Mouse (Mus musculus): Measurements from ENCODE around the gene F3. TPM values are rescaled to one million over a fixed set of nuclear protein-coding genes. Genes with fewer than 3 reads are reported as not detected.

The F3 gene
- polyA plus RNA-seq, 1 experiment from 2014 or later: 4.8 TPM

DNA sequence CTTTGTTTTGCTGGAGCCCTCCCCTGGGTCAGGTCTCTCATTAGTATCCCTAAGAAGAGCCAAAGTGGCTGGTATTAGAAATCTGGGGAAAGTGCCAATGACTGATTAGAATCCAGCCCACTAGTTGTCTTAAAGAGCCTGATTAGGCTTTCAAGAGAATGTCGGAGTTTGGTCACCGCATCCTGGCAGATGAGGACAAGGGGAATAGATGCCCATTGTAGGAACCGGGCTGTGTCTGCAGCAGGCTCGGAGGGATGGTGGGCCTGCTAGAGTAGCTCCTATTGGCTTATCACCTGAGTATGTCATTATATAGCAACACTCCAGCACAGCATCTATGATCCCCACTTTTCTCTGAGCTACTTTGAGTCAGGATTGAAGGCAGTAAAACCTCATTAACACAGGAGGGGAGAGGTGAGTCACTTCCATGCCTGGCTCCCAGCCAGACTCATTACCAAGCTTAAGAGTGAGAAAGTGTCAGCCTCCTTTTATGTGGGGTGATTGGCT is 36.9 kb upstream of the F3 start:
- 83% methylated on average over 4 of the region's 4 CpGs for WGBS
- Histone ChIP-seq H3K27ac (ENCODE audit: low read depth, low read length) (no peak overlapping the region), H3K4me3 (ENCODE audit: low read depth, low read length) (no peak overlapping the region), H3K9me3 (ENCODE audit: control insufficient read depth, low read length) (no peaks in the 10 kb centered on the region), H3K4me1 (ENCODE audit: control insufficient read depth, insufficient read depth, low read length) (no peaks in the 10 kb centered on the region), H3K4me2 (no peak overlapping the region), H3K9ac (ENCODE audit: low read length) (no peak overlapping the region), H3K36me3 (ENCODE audit: control insufficient read depth, insufficient read depth, low read length) (no peaks in the 10 kb centered on the region), H3K27me3 (ENCODE audit: control insufficient read depth, insufficient read depth, low read length) (no peaks in the 10 kb centered on the region)
- DNase-seq (ENCODE audit: low spot score, missing footprints): no peak
- ATAC-seq (ENCODE audit: low FRiP score): no peak

DNA sequence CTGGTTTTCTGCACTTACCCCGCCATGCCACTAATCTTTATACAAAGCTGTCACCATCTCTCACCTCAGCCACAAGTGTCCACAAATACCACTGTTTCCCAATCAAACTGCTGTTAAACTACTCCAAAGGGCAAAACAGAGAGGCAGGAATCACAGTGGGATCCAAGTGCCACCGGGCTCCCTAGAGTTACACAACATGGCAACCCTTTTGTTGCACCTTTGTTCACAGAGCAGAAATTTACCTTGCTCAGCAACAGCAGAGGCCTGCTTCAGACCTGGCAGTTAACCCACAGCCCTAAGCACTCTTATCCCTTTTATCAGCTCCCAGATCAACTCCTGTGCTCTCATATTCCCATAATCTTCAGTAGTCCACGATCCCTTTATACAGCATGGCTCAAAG is 35.6 kb upstream of the F3 start:
- H3K36me3 ChIP-seq (ENCODE audit: control insufficient read depth, insufficient read depth, low read length): no peaks in the 10 kb centered on the region
- DNase-seq (ENCODE audit: low spot score, missing footprints) (no peak), ATAC-seq (ENCODE audit: low FRiP score) (no peak)
- no peak overlapping the region for H3K4me2 ChIP-seq
- no peaks in the 10 kb centered on the region for H3K4me1 ChIP-seq (ENCODE audit: control insufficient read depth, insufficient read depth, low read length)
- WGBS: 80% methylated on average over 3 of the region's 3 CpGs
- H3K27ac ChIP-seq (ENCODE audit: low read depth, low read length): no peak overlapping the region
- H3K9me3 ChIP-seq (ENCODE audit: control insufficient read depth, low read length): no peaks in the 10 kb centered on the region
- no peak overlapping the region for H3K9ac ChIP-seq (ENCODE audit: low read length)
- no peaks in the 10 kb centered on the region for H3K27me3 ChIP-seq (ENCODE audit: control insufficient read depth, insufficient read depth, low read length)
- no peak overlapping the region for H3K4me3 ChIP-seq (ENCODE audit: low read depth, low read length)

DNA sequence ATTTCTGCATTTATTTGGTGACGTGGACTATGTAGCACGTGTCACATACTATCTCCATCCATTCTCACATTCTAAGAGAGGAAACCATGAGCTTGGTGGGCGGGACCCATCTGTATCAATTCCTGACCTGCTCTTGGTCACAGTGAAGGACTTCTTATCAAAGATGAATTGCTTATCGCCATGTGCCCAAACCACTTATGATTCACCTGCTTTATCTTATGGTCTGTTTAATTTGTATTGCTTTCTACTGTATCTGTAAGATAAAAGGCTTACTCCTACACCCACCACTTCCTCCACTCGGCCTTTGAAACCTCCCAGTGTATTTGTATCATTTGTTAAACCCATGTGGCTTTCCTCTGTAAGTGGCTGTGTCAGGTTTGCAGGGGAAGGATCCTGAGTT is 34.3 kb upstream of the F3 start:
- no peak for ATAC-seq (ENCODE audit: low FRiP score)

DNA sequence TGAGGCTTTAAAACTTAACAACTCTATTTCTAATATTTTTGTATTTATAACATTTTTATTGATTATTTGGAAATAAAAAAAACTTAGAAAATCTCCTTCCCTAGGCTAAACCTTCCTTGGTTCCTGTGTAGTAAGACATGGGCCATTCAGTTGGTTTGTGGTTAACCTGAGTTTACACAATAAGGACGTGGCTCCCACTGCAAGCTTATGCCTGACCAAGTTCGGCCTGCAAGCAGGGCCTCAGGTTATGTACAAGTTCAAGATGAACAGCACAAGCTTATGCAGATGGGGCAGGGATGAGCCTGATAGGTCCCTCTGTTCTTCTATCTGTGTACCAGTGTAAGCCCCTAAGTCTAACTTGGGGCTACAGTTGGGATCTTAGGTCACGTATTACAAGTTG is 33.6 kb upstream of the F3 start:
- Histone ChIP-seq H3K4me1 (ENCODE audit: control insufficient read depth, insufficient read depth, low read length) (no peaks in the 10 kb centered on the region), H3K27me3 (ENCODE audit: control insufficient read depth, insufficient read depth, low read length) (no peaks in the 10 kb centered on the region), H3K9me3 (ENCODE audit: control insufficient read depth, low read length) (no peaks in the 10 kb centered on the region), H3K4me2 (no peak overlapping the region), H3K4me3 (ENCODE audit: low read depth, low read length) (no peak overlapping the region), H3K9ac (ENCODE audit: low read length) (no peak overlapping the region), H3K27ac (ENCODE audit: low read depth, low read length) (no peak overlapping the region), H3K36me3 (ENCODE audit: control insufficient read depth, insufficient read depth, low read length) (no peaks in the 10 kb centered on the region)
- ATAC-seq (ENCODE audit: low FRiP score): no peak
- no peak for DNase-seq (ENCODE audit: low spot score, missing footprints)
- WGBS: 92% methylated on average over 3 of the region's 3 CpGs

More for the DNA sequence above, 34.3 kb upstream of the F3 start:
- H3K4me3 ChIP-seq (ENCODE audit: low read depth, low read length): no peak overlapping the region
- WGBS: 82% methylated on average over 5 of the region's 5 CpGs
- H3K9ac ChIP-seq (ENCODE audit: low read length): no peak overlapping the region
- H3K4me1 ChIP-seq (ENCODE audit: control insufficient read depth, insufficient read depth, low read length): no peaks in the 10 kb centered on the region
- no peaks in the 10 kb centered on the region for H3K27me3 ChIP-seq (ENCODE audit: control insufficient read depth, insufficient read depth, low read length)
- no peaks in the 10 kb centered on the region for H3K9me3 ChIP-seq (ENCODE audit: control insufficient read depth, low read length)
- no peak overlapping the region for H3K4me2 ChIP-seq
- DNase-seq (ENCODE audit: low spot score, missing footprints): no peak
- no peak overlapping the region for H3K27ac ChIP-seq (ENCODE audit: low read depth, low read length)
- H3K36me3 ChIP-seq (ENCODE audit: control insufficient read depth, insufficient read depth, low read length): no peaks in the 10 kb centered on the region

DNA sequence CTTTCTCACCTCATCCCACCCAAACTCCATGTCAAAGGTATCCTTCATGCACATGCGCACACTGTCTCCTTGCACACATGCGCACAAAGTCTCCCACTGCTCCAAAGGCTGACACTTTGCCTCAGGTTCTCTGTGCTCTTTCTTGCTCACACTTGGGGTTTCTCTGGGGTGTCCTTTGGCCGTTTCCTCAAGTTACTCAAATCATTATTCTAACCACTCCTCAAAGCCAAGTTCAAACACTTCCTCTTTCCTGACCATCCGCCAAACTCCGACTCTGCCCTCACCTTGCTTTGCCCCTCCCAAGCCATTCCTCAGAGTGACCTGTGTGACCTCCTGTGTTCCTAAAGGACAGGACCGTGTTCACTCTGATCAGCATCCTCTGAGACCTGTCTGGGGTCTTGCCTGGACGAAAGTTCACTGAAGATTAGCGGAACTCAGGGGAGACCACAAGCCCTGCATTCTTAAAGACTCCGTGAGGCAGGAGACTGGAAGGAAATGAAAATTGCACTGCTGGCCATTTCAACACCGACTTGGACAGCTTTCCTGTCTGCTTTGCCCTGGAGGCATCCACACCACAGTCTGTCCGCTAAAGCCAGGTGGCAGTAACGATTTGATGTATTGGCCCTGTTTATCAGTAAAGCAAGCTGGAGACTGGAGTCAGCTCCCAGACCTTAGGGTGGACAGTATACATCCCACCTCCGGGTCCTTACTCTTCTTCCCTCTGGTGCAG is 30.2 kb upstream of the F3 start:
- Histone ChIP-seq H3K9ac (ENCODE audit: low read length) (no peak overlapping the region), H3K27me3 (ENCODE audit: control insufficient read depth, insufficient read depth, low read length) (no peaks in the 10 kb centered on the region), H3K9me3 (ENCODE audit: control insufficient read depth, low read length) (no peaks in the 10 kb centered on the region), H3K27ac (ENCODE audit: low read depth, low read length) (no peak overlapping the region), H3K4me2 (no peak overlapping the region), H3K4me1 (ENCODE audit: control insufficient read depth, insufficient read depth, low read length) (no peaks in the 10 kb centered on the region), H3K4me3 (ENCODE audit: low read depth, low read length) (no peak overlapping the region), H3K36me3 (ENCODE audit: control insufficient read depth, insufficient read depth, low read length) (no peaks in the 10 kb centered on the region)
- DNase-seq (ENCODE audit: low spot score, missing footprints) (peak; percentile 28), ATAC-seq (ENCODE audit: low FRiP score) (no peak)
- 80% methylated on average over 13 of the region's 13 CpGs for WGBS

DNA sequence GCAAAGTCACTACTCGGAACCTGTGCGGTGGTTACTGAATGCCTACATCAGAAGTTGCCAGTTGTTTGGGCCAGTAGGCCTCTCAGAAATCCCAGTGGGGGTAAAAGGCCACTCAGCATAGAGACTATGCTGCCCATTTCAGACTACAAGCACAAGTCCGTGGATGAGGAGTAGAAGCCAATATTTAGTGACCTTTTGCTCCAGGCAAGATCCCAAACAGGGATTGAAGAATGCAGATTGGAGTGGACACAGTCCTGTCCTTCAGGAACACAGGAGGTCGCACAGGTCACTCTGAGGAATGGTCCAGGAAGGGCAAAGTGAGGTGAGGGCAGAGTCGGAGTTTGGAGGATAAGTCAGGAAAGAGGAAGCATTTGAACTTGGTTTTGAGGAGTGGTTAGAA is 29.6 kb upstream of the F3 start:
- no peak overlapping the region for H3K4me3 ChIP-seq (ENCODE audit: low read depth, low read length)
- ATAC-seq (ENCODE audit: low FRiP score): no peak
- no peak overlapping the region for H3K9ac ChIP-seq (ENCODE audit: low read length)
- no peaks in the 10 kb centered on the region for H3K9me3 ChIP-seq (ENCODE audit: control insufficient read depth, low read length)
- H3K4me2 ChIP-seq: no peak overlapping the region
- H3K27me3 ChIP-seq (ENCODE audit: control insufficient read depth, insufficient read depth, low read length): no peaks in the 10 kb centered on the region
- no peak overlapping the region for H3K27ac ChIP-seq (ENCODE audit: low read depth, low read length)
- H3K36me3 ChIP-seq (ENCODE audit: control insufficient read depth, insufficient read depth, low read length): no peaks in the 10 kb centered on the region
- H3K4me1 ChIP-seq (ENCODE audit: control insufficient read depth, insufficient read depth, low read length): no peaks in the 10 kb centered on the region
- 87% methylated on average over 5 of the region's 5 CpGs for WGBS
- peak; percentile 49 for DNase-seq (ENCODE audit: low spot score, missing footprints)

DNA sequence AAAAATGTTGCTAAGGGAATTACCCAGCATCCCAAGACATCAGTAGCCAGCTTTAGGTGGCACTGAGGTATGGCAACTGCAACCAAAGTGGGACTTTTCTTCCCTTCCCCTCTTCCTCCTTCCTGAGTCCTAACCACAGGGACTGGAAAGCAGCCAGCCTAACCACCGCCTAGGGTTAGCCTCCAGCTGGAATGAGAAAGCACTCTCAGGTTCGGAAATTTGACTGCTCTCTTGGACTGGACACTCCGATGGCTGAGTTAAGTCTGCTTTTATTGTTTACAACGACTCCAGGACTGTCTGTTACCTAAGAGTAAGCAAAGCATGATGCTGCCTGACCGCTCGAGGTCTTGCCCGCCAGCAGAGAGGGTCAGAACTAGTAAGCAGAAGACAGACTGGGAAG is 26.2 kb upstream of the F3 start:
- ATAC-seq (ENCODE audit: low FRiP score) (no peak), DNase-seq (ENCODE audit: low spot score, missing footprints) (peak; percentile 68)
- Histone ChIP-seq H3K4me1 (ENCODE audit: control insufficient read depth, insufficient read depth, low read length) (peaks cover 17% of the 10 kb centered on the region), H3K9ac (ENCODE audit: low read length) (no peak overlapping the region), H3K4me2 (no peak overlapping the region), H3K4me3 (ENCODE audit: low read depth, low read length) (no peak overlapping the region), H3K36me3 (ENCODE audit: control insufficient read depth, insufficient read depth, low read length) (no peaks in the 10 kb centered on the region), H3K9me3 (ENCODE audit: control insufficient read depth, low read length) (no peaks in the 10 kb centered on the region), H3K27ac (ENCODE audit: low read depth, low read length) (no peak overlapping the region), H3K27me3 (ENCODE audit: control insufficient read depth, insufficient read depth, low read length) (no peaks in the 10 kb centered on the region)
- WGBS: 90% methylated on average over 7 of the region's 7 CpGs

DNA sequence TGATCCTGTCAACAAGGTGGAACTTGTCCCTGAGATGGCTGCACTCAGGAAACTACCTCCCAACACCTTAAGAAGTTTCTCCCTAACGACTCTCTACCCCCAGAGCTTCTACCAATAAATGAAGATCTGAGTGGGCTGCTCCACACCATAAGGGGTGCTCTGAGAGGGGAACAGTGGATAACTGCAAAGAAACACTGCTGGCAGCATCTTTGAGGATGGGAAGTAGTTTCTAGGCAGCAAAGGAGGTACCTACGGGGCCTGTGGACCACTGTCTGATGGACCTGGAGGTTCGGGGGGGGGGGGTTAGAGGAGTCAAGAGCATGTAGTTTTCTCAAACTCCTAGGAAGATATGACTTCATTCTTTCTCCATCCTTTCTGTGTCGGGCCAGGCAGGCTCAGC is 23.9 kb upstream of the F3 start:
- peaks cover 17% of the 10 kb centered on the region for H3K4me1 ChIP-seq (ENCODE audit: control insufficient read depth, insufficient read depth, low read length)
- H3K27me3 ChIP-seq (ENCODE audit: control insufficient read depth, insufficient read depth, low read length): no peaks in the 10 kb centered on the region
- WGBS: 71% methylated on average over 4 of the region's 4 CpGs
- ATAC-seq (ENCODE audit: low FRiP score) (no peak), DNase-seq (ENCODE audit: low spot score, missing footprints) (peak; percentile 84)
- no peak overlapping the region for H3K9ac ChIP-seq (ENCODE audit: low read length)
- peak overlapping the region; percentile 69 for H3K27ac ChIP-seq (ENCODE audit: low read depth, low read length)
- H3K4me3 ChIP-seq (ENCODE audit: low read depth, low read length): no peak overlapping the region
- H3K36me3 ChIP-seq (ENCODE audit: control insufficient read depth, insufficient read depth, low read length): no peaks in the 10 kb centered on the region
- no peaks in the 10 kb centered on the region for H3K9me3 ChIP-seq (ENCODE audit: control insufficient read depth, low read length)
- H3K4me2 ChIP-seq: no peak overlapping the region

DNA sequence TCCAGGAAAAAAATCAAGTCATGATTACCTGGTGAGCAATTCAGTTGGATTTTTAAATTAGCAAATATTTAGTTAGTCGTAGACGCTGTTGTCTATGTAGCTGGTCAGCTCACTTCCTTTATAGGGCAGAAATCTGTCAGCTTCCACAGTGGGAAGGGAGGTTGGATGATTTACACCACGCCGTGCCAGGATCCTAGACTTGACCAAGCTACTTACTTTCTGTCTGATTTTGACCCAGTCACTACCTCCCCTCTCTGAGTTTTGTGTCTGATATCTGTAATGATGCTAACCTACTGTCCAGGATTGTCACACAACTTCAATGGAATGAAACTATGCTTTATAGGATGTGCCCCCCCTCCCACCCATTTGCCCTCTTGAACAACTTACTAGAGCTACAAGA is 23.5 kb upstream of the F3 start:
- Histone ChIP-seq H3K4me3 (ENCODE audit: low read depth, low read length) (no peak overlapping the region), H3K4me2 (no peak overlapping the region; the same call in 1 of the 2 replicates), H3K4me1 (ENCODE audit: control insufficient read depth, insufficient read depth, low read length) (peaks cover 17% of the 10 kb centered on the region), H3K27ac (ENCODE audit: low read depth, low read length) (peak overlapping the region; percentile 69; the same call in 1 of the 2 replicates), H3K27me3 (ENCODE audit: control insufficient read depth, insufficient read depth, low read length) (no peaks in the 10 kb centered on the region), H3K9ac (ENCODE audit: low read length) (no peak overlapping the region), H3K9me3 (ENCODE audit: control insufficient read depth, low read length) (no peaks in the 10 kb centered on the region), H3K36me3 (ENCODE audit: control insufficient read depth, insufficient read depth, low read length) (no peaks in the 10 kb centered on the region)
- WGBS: 82% methylated on average over 4 of the region's 4 CpGs
- ATAC-seq (ENCODE audit: low FRiP score) (peak; percentile 39; the same call in 1 of the 2 replicates), DNase-seq (ENCODE audit: low spot score, missing footprints) (no peak)

Measured in midbrain, embryonic 11.5 days (tissue).